Comparison of ENCODE assay signal across 24 mouse cellular contexts in the genomic region with DNA sequence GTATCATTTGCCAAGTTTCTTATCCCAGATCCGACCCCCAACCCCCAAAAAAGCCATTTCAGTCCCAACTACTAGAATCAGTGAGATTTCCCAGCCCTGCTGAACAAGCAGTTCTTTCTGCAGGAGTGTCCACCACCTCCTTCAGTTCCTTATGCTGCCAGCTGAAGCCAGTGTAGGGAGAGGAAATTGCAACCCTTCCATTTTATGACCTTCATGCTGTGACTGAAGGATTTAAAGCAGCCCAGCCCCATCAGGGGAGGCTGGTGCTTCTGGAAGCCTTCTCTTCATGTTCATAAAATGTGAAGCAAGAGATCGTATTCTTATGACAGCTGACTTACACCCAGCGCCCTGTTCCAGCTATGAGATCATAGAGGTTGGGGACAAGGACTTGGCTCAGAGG.
"Had no signal": no experiment of that assay in that cellular context is flagged by ENCODE, and none has a peak within 500 bp of the region (broad histone marks: within the 10 kb centered on the region; RNA-seq: fewer than 3 reads in every experiment).

No protein-coding gene starts in this region.

- H3K4me2 ChIP-seq: kidney, embryonic 15.5 days; liver, embryonic 12.5 days; liver, embryonic 15.5 days; lung, embryonic 15.5 days; midbrain, embryonic 12.5 days; midbrain, embryonic 15.5 days; neural tube, embryonic 12.5 days; neural tube, embryonic 15.5 days; stomach, embryonic 15.5 days had no signal

- H3K9ac ChIP-seq: kidney, embryonic 15.5 days; liver, embryonic 12.5 days; liver, embryonic 15.5 days; lung, embryonic 15.5 days; midbrain, embryonic 12.5 days; midbrain, embryonic 15.5 days; neural tube, embryonic 12.5 days; neural tube, embryonic 15.5 days; stomach, embryonic 15.5 days had no signal

- H3K36me3 ChIP-seq: kidney, embryonic 15.5 days; liver, embryonic 12.5 days; liver, embryonic 15.5 days; lung, embryonic 15.5 days; midbrain, embryonic 12.5 days; midbrain, embryonic 15.5 days; neural tube, embryonic 12.5 days; neural tube, embryonic 15.5 days; stomach, embryonic 15.5 days had no signal

- H3K9me3 ChIP-seq: kidney, embryonic 15.5 days; liver, embryonic 12.5 days; liver, embryonic 15.5 days; lung, embryonic 15.5 days; megakaryocyte, embryonic 14.5 days; midbrain, embryonic 12.5 days; midbrain, embryonic 15.5 days; neural tube, embryonic 12.5 days; neural tube, embryonic 15.5 days; stomach, embryonic 15.5 days had no signal

- ATAC-seq: liver, embryonic 12.5 days; midbrain, embryonic 15.5 days had no signal

- H3K27me3 ChIP-seq: kidney, embryonic 15.5 days; liver, embryonic 12.5 days; liver, embryonic 15.5 days; lung, embryonic 15.5 days; megakaryocyte, embryonic 14.5 days; midbrain, embryonic 12.5 days; midbrain, embryonic 15.5 days; neural tube, embryonic 12.5 days; neural tube, embryonic 15.5 days; stomach, embryonic 15.5 days had no signal

- H3K4me1 ChIP-seq: kidney, embryonic 15.5 days; liver, embryonic 12.5 days; liver, embryonic 15.5 days; lung, embryonic 15.5 days; megakaryocyte, embryonic 14.5 days; midbrain, embryonic 12.5 days; midbrain, embryonic 15.5 days; neural tube, embryonic 12.5 days; neural tube, embryonic 15.5 days; stomach, embryonic 15.5 days had no signal

- H3K27ac ChIP-seq: kidney, embryonic 15.5 days; left cerebral cortex, adult 2 months; liver, embryonic 12.5 days; liver, embryonic 15.5 days; lung, embryonic 15.5 days; midbrain, embryonic 12.5 days; midbrain, embryonic 15.5 days; neural tube, embryonic 12.5 days; neural tube, embryonic 15.5 days; stomach, embryonic 15.5 days had no signal

- DNase-seq: kidney, adult 11 months; kidney, adult 8-10 months; kidney, postnatal 10 days; kidney, postnatal 36 days; layer of hippocampus, postnatal 36 days; liver; lung, adult 18-20 months; lung, postnatal 10 days; lung, postnatal 36 days; right cerebral cortex, adult 18-20 months; right cerebral cortex, postnatal 14 days; spleen, adult 18-20 months; thymus, postnatal 25 days had no signal

- H3K4me3 ChIP-seq: kidney, embryonic 15.5 days; left cerebral cortex, adult 2 months; liver, embryonic 12.5 days; liver, embryonic 15.5 days; lung, embryonic 15.5 days; megakaryocyte, embryonic 14.5 days; midbrain, embryonic 12.5 days; midbrain, embryonic 15.5 days; neural tube, embryonic 12.5 days; neural tube, embryonic 15.5 days; stomach, embryonic 15.5 days had no signal
